Comparison of ENCODE assay signal across 11 mouse cellular contexts in genomic region chr11:66983422-66984164, GRCm38 (mm10). TPM values are rescaled to one million over a fixed set of nuclear protein-coding genes. Genes with fewer than 3 reads are reported as not detected.
A peak's percentile ranks its signal among the peaks of the same experiment; 100 is the strongest.
DNase-seq lines count a peak whose midpoint lies in the region; ATAC-seq and TF ChIP-seq lines count a peak whose summit lies in the region.
"Had no signal": no experiment of that assay in that cellular context is flagged by ENCODE, and none has a peak within 500 bp of the region (broad histone marks: within the 10 kb centered on the region; RNA-seq: fewer than 3 reads in every experiment).

No protein-coding gene starts in this region.

- TF ChIP-seq EP300 in stomach, postnatal 0 days (optimal IDR thresholded peaks at IDR 0.05) = no peak

- no peak overlapping the region for H3K4me3 ChIP-seq in kidney, postnatal 0 days (replicated peaks; ENCODE audit: low read depth, low read length)
- no peak overlapping the region for H3K4me3 ChIP-seq in hindbrain, embryonic 16.5 days (ENCODE audit: low read length)
- no peak overlapping the region for H3K4me3 ChIP-seq in stomach, postnatal 0 days (ENCODE audit: low read depth, low read length)

- DNase-seq in kidney, postnatal 0 days (ENCODE audit: low spot score) = peak; percentile 39
- DNase-seq in kidney, postnatal 14 days = no peak
- DNase-seq in lung, postnatal 36 days = peak; percentile 69
- no peak for DNase-seq in stomach, postnatal 0 days (ENCODE audit: low spot score)
- no peak for DNase-seq in layer of hippocampus, adult 18-20 months (ENCODE audit: low spot score in 2 of 2)
- no peak for DNase-seq in gastrocnemius, postnatal 4 days (ENCODE audit: low spot score in 2 of 2)
- no peak for DNase-seq in cerebellum, postnatal 14 days

- peak overlapping the region; percentile 76; the same call in 1 of the 2 replicates for H3K4me2 ChIP-seq in kidney, postnatal 0 days (ENCODE audit: low read length)
- H3K4me2 ChIP-seq in hindbrain, embryonic 16.5 days (ENCODE audit: low read length) = no peak overlapping the region
- H3K4me2 ChIP-seq in stomach, postnatal 0 days (replicated peaks; ENCODE audit: low read depth) = no peak overlapping the region

- no peak; the same call in 1 of the 2 replicates for ATAC-seq in kidney, postnatal 0 days (replicated peaks; ENCODE audit: low FRiP score, low read depth)
- peak; percentile 41; the same call in 1 of the 2 replicates for ATAC-seq in hindbrain, embryonic 16.5 days
- peak; percentile 23; the same call in 1 of the 2 replicates for ATAC-seq in stomach, postnatal 0 days (ENCODE audit: low FRiP score, low TSS enrichment)

- TF ChIP-seq CTCF in kidney, postnatal 0 days (IDR thresholded peaks at IDR 0.05; ENCODE audit: low read depth) = no peak
- TF ChIP-seq CTCF in stomach, postnatal 0 days (IDR thresholded peaks at IDR 0.05; ENCODE audit: low read depth) = no peak

- WGBS in kidney, postnatal 0 days = 33% methylated on average over 11 of the region's 11 CpGs
- 69% methylated on average over 11 of the region's 11 CpGs for WGBS in hindbrain, embryonic 16.5 days
- 45% methylated on average over 11 of the region's 11 CpGs for WGBS in stomach, postnatal 0 days

- 0 out of 2 replicates have a peak overlapping the region, but pooled peaks have one; percentile 25 for H3K27ac ChIP-seq in kidney, postnatal 0 days
- peak overlapping the region; percentile 80; the same call in 1 of the 2 replicates for H3K27ac ChIP-seq in hindbrain, embryonic 16.5 days (ENCODE audit: low read depth, low read length)
- H3K27ac ChIP-seq in stomach, postnatal 0 days (replicated peaks) = peak overlapping the region; percentile 70

- H3K9ac ChIP-seq in kidney, postnatal 0 days (ENCODE audit: low read depth, low read length) = no peak overlapping the region
- H3K9ac ChIP-seq in hindbrain, embryonic 16.5 days (ENCODE audit: low read depth, low read length) = 0 out of 2 replicates have a peak overlapping the region, but pooled peaks have one; percentile 64
- no peak overlapping the region for H3K9ac ChIP-seq in stomach, postnatal 0 days (ENCODE audit: low read length)

- H3K9me3 ChIP-seq in kidney, postnatal 0 days (replicated peaks; ENCODE audit: low read length) = no peaks in the 10 kb centered on the region
- no peaks in the 10 kb centered on the region for H3K9me3 ChIP-seq in hindbrain, embryonic 16.5 days (ENCODE audit: control insufficient read depth, low read length)
- no peaks in the 10 kb centered on the region for H3K9me3 ChIP-seq in stomach, postnatal 0 days (ENCODE audit: control insufficient read depth, low read length)

- no peaks in the 10 kb centered on the region for H3K27me3 ChIP-seq in kidney, postnatal 0 days (ENCODE audit: insufficient read depth, low read length)
- no peaks in the 10 kb centered on the region for H3K27me3 ChIP-seq in hindbrain, embryonic 16.5 days (replicated peaks; ENCODE audit: control insufficient read depth, insufficient read depth, low read length)
- no peaks in the 10 kb centered on the region for H3K27me3 ChIP-seq in stomach, postnatal 0 days (ENCODE audit: control insufficient read depth, insufficient read depth, low read length)

- H3K4me1 ChIP-seq in kidney, postnatal 0 days (replicated peaks; ENCODE audit: insufficient read depth, low read length) = 0 out of 2 replicates have a peak, but pooled peaks cover 7% of the 10 kb centered on the region
- H3K4me1 ChIP-seq in hindbrain, embryonic 16.5 days (ENCODE audit: control insufficient read depth, insufficient read depth, low read depth, low read length) = peaks cover 13% of the 10 kb centered on the region
- peaks cover 5% of the 10 kb centered on the region for H3K4me1 ChIP-seq in stomach, postnatal 0 days (replicated peaks; ENCODE audit: control insufficient read depth, insufficient read depth)

- no peaks in the 10 kb centered on the region for H3K36me3 ChIP-seq in kidney, postnatal 0 days (ENCODE audit: insufficient read depth, low read length)
- no peaks in the 10 kb centered on the region for H3K36me3 ChIP-seq in hindbrain, embryonic 16.5 days (ENCODE audit: control insufficient read depth, insufficient read depth, low read length)
- no peaks in the 10 kb centered on the region for H3K36me3 ChIP-seq in stomach, postnatal 0 days (ENCODE audit: control insufficient read depth, insufficient read depth, low read length)

RNA-seq across cellular contexts. Expression of gene Tmem238l, which starts 27.2 kb away (rescaled TPM):
- polyA plus RNA-seq in kidney, postnatal 0 days (2015; fragmentation: Nextera tagmentation; extraction: Ambion mirVana) = 0.69 and 1.1 TPM in 2 replicates
- not detected in 2 replicates for polyA plus RNA-seq in hindbrain, embryonic 16.5 days (2015; fragmentation: Nextera tagmentation; extraction: Ambion mirVana)
- polyA plus RNA-seq in stomach, postnatal 0 days (2015; fragmentation: Nextera tagmentation; extraction: Ambion mirVana) = 21.4 and 24.8 TPM in 2 replicates
- not detected for total RNA-seq in layer of hippocampus, adult 18-20 months (2021)
- total RNA-seq in gastrocnemius, postnatal 4 days (2021) = not detected
- total RNA-seq: ES-E14; granulocyte monocyte progenitor cell, adult 5-6 weeks; liver, adult 2 months had no signal
- polyA plus RNA-seq: liver, adult 2 months had no signal

RNA-seq across cellular contexts. Expression of gene Tmem220, which starts 41.4 kb away (rescaled TPM):
- 1.5 and 1.8 TPM in 2 replicates for polyA plus RNA-seq in kidney, postnatal 0 days (2015; fragmentation: Nextera tagmentation; extraction: Ambion mirVana)
- polyA plus RNA-seq in hindbrain, embryonic 16.5 days (2015; fragmentation: Nextera tagmentation; extraction: Ambion mirVana) = 0.50 and 0.57 TPM in 2 replicates
- polyA plus RNA-seq in stomach, postnatal 0 days (2015; fragmentation: Nextera tagmentation; extraction: Ambion mirVana) = 3.7 and 4.9 TPM in 2 replicates
- under 1 TPM; 0.61 to 0.67 TPM for total RNA-seq in layer of hippocampus, adult 18-20 months (2021)
- total RNA-seq in gastrocnemius, postnatal 4 days (2021) = 1 to 10 TPM; 2.3 to 2.6 TPM

Comparison
In these comparisons a context has a peak if more than half of its experiments do, and no peak if none do; other contexts are left out.
1. DNase-seq: peak in kidney, postnatal 0 days (single experiment) and lung, postnatal 36 days (single experiment); none in kidney, postnatal 14 days (single experiment), stomach, postnatal 0 days (single experiment), layer of hippocampus, adult 18-20 months (0 of 2), gastrocnemius, postnatal 4 days (0 of 2) and cerebellum, postnatal 14 days (0 of 2).
2. H3K27ac ChIP-seq: peak in every context shown above with its lines; median percentile 80 in hindbrain, embryonic 16.5 days; 70 in stomach, postnatal 0 days; 25 in kidney, postnatal 0 days.
3. RNA of gene Tmem238l, which starts 27.2 kb away (polyA plus RNA-seq): 21.4 to 24.8 TPM in stomach, postnatal 0 days; 0.69 to 1.1 TPM in kidney, postnatal 0 days and not detected in hindbrain, embryonic 16.5 days; every median in the first group is over 10 times any median in the second.